Mouse (Mus musculus) kidney, adult 2 months (tissue): ENCODE data around the gene Sar1a.

Source experiments
- CTCF ChIP-seq: fragments of 200-500 bp; conservative IDR thresholded peaks from 2 replicates; pipeline ENCODE4 v1.5.1; 2011; ENCODE audit warnings: low read depth, mild to moderate bottlenecking, control low read depth, low read length, moderate library complexity, mixed read lengths; ENCODE audit not compliant: insufficient read depth, insufficient read length
- POLR2A ChIP-seq: fragments of 200-500 bp; IDR thresholded peaks from one replicate; pipeline ENCODE4 v1.6.1; 2011; ENCODE audit warnings: low read depth, low read length, control low read depth

DNA sequence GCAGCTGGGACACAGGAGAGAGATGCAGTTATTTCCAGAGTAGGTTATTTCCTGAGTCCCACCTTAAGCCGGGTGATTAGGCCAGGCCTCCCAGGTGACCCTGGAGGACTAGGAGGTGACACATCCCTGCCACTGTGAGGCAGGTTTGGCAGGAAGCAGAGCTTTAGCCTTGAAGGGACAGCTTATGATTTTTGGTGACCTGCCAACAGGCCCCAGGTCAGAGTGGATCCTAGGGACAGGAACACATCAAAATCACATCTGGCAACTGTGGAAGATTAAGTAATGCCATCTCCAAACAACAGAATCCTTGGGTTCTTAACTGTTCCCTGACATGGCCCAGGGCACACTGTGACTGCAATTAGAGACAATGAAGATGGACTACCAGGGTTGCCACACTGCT is 61.2 kb downstream of the Sar1a start:
- no peak for TF ChIP-seq CTCF
- no peak for TF ChIP-seq POLR2A
